Mouse (Mus musculus): ENCODE data around the gene Cep170. TPM values are rescaled to one million over a fixed set of nuclear protein-coding genes. Genes with fewer than 3 reads are reported as not detected.
A peak's percentile ranks its signal among the peaks of the same experiment; 100 is the strongest.
"Not testable (repeated sequence)": the region's sequence is repeated elsewhere in the genome, so short reads cannot be mapped to it uniquely, and the experiment has no call there.

Cep170 gene
- 100 to 1,000 TPM; 100 TPM for total RNA-seq (2021)

DNA sequence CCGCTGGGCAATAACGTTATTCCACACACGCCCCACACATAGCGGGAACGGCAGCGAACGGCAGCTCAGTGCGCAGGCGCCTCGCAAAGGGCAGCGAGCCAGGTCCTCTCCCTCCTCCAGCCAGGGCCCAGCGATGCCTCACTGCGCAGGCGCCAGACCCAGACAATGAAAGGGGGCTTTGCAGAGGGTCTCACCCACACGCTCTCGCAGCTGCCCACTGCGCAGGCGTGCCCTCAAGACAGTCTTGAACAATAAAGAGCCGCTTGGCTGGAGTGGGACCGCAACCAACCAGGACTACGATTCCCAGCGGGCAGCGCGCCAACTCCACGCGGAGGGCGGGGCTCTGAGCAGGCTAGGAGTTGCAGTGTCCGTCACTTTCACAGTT, at the start of gene Cep170:
Gene Cep170, minus strand, starts transcription at position 32 of the 385 bp plus-strand sequence.
- intact Hi-C loops (cut with DNase I): no loop called here
- DNase-seq (ENCODE audit: low spot score in 2 of 2): peak; percentile 96 to 97

DNA sequence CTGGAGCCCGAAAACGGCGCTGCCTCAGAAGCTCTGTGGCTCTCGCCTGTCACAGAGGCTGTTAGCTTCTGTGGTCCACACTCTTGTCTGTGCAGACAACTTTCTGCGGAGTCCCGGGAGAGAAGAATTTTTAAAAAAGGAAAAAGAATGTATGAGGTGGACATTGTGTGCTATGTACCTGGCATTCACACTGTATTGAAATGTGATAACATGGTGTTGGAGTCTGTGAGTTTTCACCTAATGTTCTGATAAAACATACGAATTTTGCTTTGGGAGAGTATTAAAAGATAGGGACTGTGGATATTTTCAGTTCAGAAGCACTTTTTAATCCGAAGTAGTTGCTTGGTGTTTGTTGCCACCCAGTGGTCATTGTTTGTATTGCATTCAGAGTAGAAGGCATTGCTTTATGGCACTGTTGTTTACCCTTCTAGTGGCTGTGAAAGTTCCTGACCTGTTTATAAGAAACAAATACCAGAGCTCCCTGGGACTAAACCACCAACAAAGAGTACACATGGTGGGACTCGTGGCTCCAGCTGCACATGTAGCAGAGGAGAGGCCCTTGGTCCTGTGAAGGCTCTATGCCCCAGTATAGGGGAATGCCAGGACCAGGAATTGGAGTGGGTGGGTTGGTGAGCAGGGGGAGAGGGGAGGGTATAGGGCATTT, 48.2 kb upstream of the Cep170 start:
- intact Hi-C loops (cut with DNase I): loop anchor here (1.0 to 5.0 kb wide), 3 partner anchors 149 to 925 kb away; no protein-coding TSS in a partner anchor
- peak; percentile 80 to 85 for DNase-seq (ENCODE audit: low spot score in 2 of 2)

DNA sequence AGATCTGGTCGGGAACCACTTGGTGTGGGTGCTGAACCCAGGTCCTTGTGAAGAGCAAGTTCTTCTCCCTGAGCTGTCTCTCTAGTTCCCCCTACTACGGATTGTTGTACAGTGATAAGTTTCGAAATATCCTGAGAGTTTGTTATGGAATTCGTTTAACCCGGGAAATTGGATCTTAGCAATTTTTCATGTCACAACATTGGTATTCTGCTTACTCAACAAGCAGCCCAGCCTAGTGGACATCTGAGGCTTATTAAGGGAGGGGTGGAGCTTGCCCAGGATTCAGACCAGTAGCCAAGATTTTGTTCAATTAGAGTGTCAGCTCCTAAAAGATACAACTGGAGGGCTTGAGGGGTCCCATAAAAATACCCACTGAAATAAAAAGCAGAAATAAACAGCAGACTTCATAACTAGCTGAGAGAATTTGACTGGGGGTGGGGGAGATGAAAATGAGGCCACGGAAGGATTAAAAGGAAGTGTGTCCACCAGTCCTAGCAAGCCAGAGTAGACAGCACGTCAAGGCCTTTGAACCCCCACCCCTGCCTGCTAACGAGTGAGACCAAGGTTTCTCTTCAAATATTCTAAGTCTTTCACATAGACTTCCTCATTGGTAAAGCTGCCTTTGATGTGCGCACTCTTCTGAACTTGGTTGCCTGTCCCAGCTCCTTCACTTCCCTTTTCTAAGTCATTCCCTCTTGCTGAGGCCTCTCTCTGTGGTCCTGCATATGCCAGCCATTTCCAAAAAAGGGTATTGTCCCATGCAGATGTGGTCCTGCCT, 39.1 kb upstream of the Cep170 start:
- intact Hi-C loops (cut with DNase I): no loop called here
- no peak for DNase-seq (ENCODE audit: low spot score in 2 of 2)

DNA sequence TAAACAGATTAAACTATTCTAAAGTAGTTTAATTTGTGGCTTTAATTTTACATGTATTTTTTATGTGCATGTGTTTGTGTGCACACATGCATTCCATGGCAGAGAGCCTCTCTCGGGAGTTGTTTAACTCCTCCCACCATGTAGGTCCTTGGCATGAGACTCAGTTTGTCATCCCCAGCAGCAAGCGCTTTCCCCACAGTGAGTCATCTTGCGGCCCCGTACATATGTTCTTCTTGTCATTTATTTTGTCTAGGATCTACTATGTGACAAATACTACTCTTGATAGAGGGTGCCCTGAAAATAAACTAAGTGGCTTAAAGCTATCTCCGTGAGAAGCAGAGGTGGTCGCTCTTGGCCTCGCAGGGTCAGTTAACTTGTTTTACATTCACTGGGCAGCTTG, 37.5 kb upstream of the Cep170 start:
- peak in 1 of 2 experiments; percentile 84 for DNase-seq (ENCODE audit: low spot score in 2 of 2)
- intact Hi-C loops (cut with DNase I): no loop called here

DNA sequence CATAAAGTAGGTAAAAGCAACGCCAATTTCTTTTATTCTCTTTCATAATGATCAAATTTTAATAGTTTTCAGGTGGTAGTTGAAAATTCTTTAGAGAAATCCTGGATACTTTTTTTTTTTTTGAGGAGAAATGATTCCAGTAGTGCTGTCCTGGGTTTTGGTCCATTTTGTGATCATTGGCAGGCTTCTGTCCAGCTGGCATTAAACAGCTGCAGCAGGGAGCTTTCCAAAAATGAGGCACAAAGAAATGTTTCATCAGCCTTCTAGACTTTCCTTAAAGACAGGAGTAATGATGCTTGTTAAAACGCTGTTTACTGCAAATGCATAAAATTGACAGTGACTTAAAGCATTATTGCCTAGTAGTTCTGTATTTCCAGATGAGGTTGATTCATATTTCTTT, 35.5 kb upstream of the Cep170 start:
- intact Hi-C loops (cut with DNase I): no loop called here
- DNase-seq (ENCODE audit: low spot score in 2 of 2): no peak

DNA sequence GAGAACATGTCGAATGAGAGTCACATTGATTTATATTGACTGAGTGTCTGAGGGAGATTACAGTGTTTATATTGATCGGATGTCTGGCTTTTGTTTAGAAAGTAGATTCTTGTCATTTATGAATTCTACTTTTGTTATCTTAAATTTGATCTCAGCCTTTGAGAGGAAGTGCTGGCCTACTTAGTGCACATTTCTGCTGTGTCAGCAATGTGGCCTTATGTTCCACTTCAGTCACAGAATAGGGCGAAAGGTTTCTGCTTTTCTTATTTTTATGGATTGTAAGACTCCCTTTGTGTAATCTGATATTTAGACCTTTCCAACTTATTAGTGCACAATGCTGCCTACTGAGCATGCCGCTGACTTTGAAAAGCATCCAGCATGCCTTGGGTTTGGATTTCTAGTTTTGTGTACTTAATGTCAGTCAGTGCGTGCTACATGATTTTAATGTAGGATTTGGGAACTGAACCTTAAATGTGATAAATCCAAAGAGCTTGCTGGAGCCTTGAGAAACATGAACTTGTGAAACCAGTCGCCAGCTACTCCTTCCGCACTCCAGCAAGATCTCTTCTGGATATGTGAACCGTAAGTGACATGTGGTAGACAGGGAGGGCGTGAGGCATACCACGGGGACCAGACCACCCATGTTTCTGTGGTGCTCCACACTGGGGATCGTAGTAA, 34.9 kb upstream of the Cep170 start:
- DNase-seq (ENCODE audit: low spot score in 2 of 2): no peak
- intact Hi-C loops (cut with DNase I): no loop called here

DNA sequence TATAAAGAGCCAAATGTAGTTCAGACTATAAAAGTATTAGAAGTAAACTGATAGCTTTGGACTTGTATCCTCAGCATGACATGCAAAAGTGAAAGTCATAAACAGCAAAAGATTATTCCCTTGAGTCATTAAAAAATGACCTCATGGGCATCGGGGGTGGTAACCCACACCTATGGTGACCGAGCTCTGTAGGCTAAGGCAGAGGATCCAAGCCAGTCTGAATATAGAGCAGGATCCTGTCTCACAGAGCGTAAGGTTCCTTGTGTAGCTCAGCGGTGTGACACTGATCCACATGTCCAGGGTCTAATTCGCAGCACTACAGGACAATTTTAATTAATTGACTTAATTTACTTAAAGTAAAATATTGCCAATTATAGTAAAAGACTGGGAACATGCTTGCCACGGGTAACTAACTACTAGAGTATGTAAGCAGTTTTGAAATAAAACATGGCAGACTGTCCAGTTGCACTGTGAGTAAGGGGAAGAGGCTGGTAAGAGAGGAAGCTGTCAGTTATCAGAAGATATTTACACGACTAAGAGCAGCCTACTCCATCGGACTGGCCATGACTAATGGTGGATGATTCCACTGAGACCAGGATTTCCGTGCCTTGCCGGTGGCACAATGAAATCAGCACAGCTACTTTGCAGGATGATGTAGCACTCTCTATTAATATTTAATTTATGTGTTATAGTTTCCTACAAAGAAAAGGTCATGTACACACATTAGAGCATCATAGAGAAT, 33.4 kb upstream of the Cep170 start:
- DNase-seq (ENCODE audit: low spot score in 2 of 2): no peak
- intact Hi-C loops (cut with DNase I): no loop called here

DNA sequence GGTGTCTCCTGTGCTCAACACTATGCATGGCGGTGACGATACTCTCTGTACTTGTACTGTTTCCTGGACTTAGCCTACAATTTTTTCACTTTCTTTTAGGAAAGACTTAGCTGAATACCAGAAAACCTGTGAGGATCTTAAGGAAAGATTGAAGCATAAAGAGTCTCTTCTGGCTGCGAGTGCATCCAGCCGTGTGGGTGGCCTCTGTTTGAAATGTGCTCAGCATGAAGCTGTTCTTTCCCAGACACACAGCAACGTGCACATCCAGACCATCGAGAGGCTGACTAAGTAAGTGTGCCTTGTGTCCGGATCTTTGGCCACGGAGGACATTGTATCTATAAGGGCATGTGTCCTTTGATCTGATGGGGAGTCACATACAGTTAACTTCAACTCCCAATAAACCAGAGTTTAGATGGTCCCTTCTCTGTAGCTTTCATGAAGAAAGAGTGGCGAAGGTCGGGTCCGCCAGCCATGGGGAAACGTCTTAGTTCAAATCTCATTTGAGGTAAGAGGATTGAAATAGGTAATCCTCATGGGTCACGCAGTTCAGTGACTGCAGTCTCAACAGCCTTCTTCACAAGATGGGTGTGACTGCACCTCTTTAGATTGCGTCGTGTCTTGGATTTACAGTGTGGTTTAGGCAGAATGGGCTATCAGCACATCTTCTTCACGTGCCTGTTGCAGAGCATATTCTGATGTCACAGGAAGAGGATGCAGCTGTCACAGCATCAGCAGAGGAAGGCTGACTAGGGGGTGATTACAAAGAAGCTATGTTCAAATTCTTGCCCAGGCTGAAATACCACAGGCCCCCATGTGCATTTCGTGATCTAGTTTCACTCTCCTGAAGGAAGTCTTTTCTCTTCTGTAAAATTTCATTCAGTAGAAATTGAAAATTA, 31.5 kb upstream of the Cep170 start:
- peak in 1 of 2 experiments; percentile 64 for DNase-seq (ENCODE audit: low spot score in 2 of 2)
- intact Hi-C loops (cut with DNase I): no loop called here

DNA sequence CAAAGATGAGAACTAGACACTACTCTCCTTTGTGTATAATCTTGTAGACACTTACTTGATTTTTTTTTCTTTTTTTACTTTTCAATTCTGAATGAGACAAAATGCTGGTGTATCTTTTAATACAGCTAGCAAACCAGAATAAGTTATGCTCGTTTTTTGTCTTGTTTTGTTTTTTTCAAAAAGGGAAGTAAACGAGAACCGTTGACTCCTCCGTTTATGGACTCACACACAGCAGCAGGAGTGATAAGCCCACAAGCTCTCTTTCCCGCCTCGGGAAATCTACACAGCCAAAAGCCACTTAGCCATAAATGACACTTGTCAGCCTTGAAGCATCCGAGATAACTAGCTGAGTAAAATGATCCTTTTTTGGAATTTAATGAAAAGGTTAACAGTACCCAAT, 22.7 kb upstream of the Cep170 start:
- DNase-seq (ENCODE audit: low spot score in 2 of 2); intact Hi-C loops (cut with DNase I): not testable (repeated sequence)

DNA sequence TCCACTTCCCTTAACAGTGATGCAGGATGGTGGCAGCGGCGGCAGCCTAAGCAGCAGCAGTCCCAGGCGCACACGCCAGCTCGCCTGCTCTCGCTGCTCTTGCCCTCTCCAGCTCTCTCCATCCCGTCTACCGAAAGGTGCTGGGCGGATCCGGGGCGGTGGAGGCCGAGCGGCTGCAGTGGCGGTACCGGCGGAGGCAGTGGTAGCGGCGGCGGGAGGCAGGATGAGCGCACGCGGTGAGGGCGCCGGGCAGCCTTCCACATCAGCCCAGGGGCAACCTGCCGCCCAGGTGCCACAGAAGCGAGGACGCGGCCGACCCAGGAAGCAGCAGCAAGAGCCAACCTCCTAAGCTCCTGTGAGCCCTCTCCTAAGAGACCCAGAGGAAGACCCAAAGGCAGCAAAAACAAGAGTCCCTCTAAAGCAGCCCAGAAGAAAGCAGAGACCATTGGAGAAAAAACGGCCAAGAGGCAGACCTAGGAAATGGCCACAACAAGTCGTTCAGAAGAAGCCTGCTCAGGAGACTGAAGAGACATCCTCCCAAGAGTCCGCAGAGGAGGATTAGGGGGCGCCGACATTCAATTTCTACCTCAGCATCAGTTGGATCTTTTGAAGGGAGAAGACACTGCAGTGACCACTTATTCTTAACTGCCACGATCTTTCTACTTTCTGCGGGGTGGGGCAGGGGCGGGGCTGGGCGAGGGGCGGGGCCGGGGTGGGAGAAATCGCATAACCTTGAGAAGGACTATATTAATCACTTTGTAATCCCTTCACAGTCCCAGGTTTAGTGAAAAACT, 21.8 kb upstream of the Cep170 start:
- intact Hi-C loops (cut with DNase I): no loop called here
- no peak for DNase-seq (ENCODE audit: low spot score in 2 of 2)

DNA sequence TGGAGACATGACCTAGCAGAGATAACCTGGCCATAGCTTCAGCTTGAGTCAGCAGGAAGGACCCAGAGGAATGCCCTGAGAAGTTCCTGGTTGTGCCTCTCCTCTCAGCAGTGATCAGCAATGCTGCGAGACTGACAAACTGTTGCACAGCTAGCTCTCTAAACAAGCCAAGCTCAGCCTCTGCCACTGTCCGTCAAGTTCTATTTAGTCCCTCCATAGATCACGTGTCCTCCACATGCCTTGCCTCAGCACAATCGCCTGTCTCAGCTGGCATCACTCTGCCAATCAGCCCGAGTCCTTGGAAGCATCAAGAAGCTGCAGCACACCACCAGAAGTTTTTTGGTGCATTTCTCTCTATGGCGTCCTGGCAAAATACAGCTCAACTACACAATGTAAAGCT, 21.0 kb upstream of the Cep170 start:
- intact Hi-C loops (cut with DNase I): no loop called here
- DNase-seq (ENCODE audit: low spot score in 2 of 2): no peak

DNA sequence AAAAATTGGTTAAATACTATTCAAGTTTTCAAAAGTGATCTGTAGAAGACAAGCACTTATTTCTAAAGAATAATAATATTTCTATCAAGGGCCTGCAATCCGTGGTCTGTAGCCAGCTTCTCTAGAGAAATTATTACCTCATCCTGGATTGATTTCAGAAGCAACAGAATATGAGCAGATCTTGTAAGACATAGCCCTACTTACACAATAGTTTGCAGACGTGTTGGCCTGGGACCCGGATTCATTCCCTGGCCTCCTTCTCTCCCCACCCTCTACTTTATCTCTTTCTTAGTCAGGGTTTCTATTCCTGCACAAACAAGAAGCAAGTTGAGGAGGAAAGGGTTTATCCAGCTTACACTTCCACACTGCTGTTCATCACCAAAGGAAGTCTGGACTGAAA, 20.1 kb upstream of the Cep170 start:
- intact Hi-C loops (cut with DNase I): no loop called here
- DNase-seq (ENCODE audit: low spot score in 2 of 2): no peak

DNA sequence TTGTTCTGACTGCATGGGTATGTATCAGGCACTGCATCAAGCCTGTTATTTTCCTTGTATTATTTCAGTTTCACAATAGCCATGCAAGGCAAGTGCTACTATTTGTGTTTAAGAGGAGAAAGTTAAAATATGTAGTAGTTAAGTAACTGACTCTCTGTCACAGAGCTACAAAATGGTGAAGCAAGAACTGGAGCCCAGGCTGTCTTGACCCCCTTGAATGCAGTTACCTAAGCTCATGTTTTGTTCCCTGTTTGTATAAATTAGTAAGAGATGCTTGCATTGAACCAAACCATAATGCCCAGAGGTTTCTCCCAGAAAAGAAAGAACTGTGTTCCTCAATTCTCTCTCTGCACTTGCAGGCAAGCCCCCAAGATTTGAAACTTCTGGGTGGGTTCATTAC, 19.4 kb upstream of the Cep170 start:
- DNase-seq (ENCODE audit: low spot score in 2 of 2): no peak
- intact Hi-C loops (cut with DNase I): no loop called here

DNA sequence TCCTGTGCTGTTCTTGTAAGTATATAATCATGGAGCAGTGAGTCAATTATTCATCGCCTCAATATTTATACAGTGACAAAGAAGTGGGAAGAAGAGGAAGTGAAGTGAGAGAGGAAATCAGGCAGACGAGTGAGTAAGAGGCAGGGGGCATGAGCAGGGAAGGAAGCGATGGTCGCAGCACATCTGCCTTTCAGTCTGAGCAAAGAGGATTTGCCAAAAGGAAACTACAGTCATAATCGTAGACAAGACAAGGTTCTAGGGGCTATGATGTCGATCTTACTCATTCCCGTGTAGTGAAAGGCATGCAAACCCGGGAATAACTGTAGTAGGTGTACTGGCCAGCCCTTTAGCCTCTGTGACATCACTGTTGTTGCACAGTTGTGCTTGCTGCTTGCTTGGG, 18.7 kb upstream of the Cep170 start:
- no peak for DNase-seq (ENCODE audit: low spot score in 2 of 2)
- intact Hi-C loops (cut with DNase I): no loop called here

DNA sequence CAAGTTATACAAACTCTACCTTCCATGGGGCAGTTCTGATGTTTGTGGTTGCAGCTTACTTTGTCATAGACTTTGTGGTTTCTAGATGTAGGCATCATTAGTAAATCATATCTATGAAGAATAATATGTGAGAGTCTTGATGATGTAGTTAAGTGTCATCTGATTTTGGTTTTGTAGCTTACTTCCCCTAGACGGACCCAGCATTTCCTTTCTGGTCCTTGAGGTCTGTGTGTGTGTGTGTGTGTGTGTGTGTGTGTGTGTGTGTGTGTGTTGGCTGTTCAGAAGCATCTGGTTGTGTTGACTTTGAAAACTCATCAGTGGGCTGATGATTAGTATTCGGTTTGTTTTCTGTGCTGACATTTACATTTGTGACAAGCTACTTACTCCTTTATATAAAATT, 18.2 kb upstream of the Cep170 start:
- intact Hi-C loops (cut with DNase I): no loop called here
- no peak for DNase-seq (ENCODE audit: low spot score in 2 of 2)

DNA sequence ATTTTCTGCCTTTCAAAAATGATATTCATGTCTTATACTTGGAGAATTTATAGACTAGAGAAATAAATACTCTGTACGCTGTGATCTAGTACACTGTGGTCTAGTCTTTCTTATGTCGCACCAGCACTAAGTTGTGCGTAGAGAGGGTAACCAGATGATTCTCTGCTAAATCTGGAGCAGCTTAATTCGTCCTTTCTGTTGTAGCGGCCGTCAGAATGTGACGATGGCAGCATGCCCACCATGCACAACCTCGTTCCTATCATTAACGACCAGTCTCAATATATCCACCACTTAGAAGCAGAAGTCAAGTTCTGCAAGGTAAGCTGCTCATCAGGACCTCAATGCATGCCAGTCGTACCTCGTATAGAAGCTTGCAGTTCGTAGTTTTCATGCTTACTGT, 14.8 kb upstream of the Cep170 start:
- intact Hi-C loops (cut with DNase I): no loop called here
- DNase-seq (ENCODE audit: low spot score in 2 of 2): no peak

DNA sequence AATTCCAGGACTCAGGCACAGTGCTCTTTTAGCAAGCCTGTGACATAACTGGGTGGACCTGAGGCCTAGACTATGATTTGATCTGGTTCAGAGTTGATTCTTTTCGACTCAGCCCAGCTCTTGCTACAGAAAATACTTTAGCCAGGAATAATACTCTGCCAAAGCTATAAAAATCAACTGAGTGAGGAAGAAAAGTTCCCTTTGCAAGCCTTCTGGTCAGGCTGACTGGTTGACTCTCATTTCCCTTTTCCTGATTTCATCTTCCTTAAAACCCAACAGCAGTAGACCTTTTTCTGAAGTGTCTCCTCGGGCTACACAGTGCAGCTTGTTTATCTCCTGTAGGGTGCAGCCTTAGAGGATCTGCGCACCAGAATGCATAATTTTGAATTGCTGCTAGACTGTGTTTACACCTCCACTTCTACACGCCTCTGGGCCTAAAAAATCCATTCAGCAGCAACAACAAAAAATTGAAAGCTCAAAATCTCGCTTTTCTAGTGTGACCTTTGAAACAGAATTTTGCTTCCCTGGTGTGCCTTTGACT, 14.1 kb upstream of the Cep170 start:
- intact Hi-C loops (cut with DNase I): no loop called here
- no peak for DNase-seq (ENCODE audit: low spot score in 2 of 2)

DNA sequence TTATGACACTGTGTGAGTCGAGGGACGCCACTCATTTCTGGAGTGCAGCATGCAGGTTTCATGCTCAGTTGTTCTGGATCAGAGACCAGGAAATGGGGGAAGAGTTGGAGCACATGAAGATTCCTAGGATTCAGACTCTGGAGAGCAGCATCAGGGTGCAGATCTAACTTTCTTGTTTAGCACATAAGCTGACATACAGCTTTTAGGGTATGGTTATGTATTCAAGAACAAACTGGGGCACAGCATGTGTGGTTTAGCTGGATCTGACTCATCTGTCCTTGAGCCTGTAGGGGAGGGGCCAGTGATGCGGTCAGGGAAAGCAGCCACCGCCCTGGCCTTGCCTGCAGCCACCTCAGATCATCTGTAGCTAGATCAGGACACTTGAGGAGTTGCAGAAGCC, 13.5 kb upstream of the Cep170 start:
- DNase-seq (ENCODE audit: low spot score in 2 of 2): no peak
- intact Hi-C loops (cut with DNase I): no loop called here
